Mouse (Mus musculus) olfactory bulb, adult 2 months (tissue): ENCODE measurements around the gene Emc10. TPM values are rescaled to one million over a fixed set of nuclear protein-coding genes. Genes with fewer than 3 reads are reported as not detected.

ENCODE experiments used
- H3K27ac ChIP-seq: fragments of 200-500 bp; 2 replicates; pipeline ENCODE4 v1.5.1; 2012; ENCODE audit warnings: low read depth, low read length; ENCODE audit not compliant: insufficient read depth
- H3K4me1 ChIP-seq: fragments of 200-500 bp; 2 replicates; pipeline ENCODE4 v1.6.1; 2012; ENCODE audit warnings: low read length; ENCODE audit not compliant: control insufficient read depth, insufficient read depth
- H3K4me3 ChIP-seq: fragments of 200-500 bp; 2 replicates; pipeline ENCODE4 v1.5.1; 2012; ENCODE audit warnings: mild to moderate bottlenecking, low read depth, low read length, moderate library complexity; ENCODE audit not compliant: insufficient read depth
- CTCF ChIP-seq: fragments of 200-500 bp; IDR thresholded peaks from 2 replicates; pipeline ENCODE4 v1.5.1; 2012; ENCODE audit warnings: low read depth, mild to moderate bottlenecking, low read length, moderate library complexity; ENCODE audit not compliant: insufficient read depth
- POLR2A ChIP-seq: fragments of 200-500 bp; IDR thresholded peaks from 2 replicates; pipeline ENCODE4 v1.6.1; 2012; ENCODE audit warnings: mild to moderate bottlenecking, low read depth, low read length, moderate library complexity; ENCODE audit not compliant: insufficient read depth
- WGBS: fragments of 180-500 bp; shearing (Covaris S2); methylation state at CpG from one replicate; pipeline ENCODE4 v1.1.7; 2018; 5-methylcytosine and 5-hydroxymethylcytosine counted together
- polyA plus RNA-seq: library from polyadenylated mRNA; stranded (reverse); fragments of >200 nt; gene quantifications from 2 replicates; pipeline ENCODE4 v1.2.4, GENCODE M21; 2012; ENCODE audit warnings: low replicate concordance; ENCODE audit not compliant: missing spikeins, insufficient read depth, insufficient read length

The Emc10 gene
- polyA plus RNA-seq, 1 experiment = not detected

GRCm38 (mm10) chr7:44507491-44507890, 11.2 kb upstream of the Emc10 start:
- no peak overlapping the region for H3K27ac ChIP-seq
- TF ChIP-seq POLR2A = no peak
- no peak for TF ChIP-seq CTCF
- no peak overlapping the region for H3K4me3 ChIP-seq
- H3K4me1 ChIP-seq = no peaks in the 10 kb centered on the region

GRCm38 (mm10) chr7:44501563-44502115, 5.3 kb upstream of the Emc10 start:
- Histone ChIP-seq H3K4me3 (no peak overlapping the region), H3K27ac (no peak overlapping the region), H3K4me1 (peaks cover 6% of the 10 kb centered on the region; the same call in 1 of the 2 replicates)
- no peak for TF ChIP-seq POLR2A
- TF ChIP-seq CTCF = peak; percentile 12; the same call in 1 of the 2 replicates
- WGBS = 33% methylated on average over 5 of the region's 5 CpGs

GRCm38 (mm10) chr7:44500046-44500445, 3.7 kb upstream of the Emc10 start:
- WGBS = 75% methylated on average over 20 of the region's 20 CpGs
- Histone ChIP-seq H3K4me1 (peaks cover 8% of the 10 kb centered on the region; the same call in 1 of the 2 replicates), H3K27ac (no peak overlapping the region), H3K4me3 (no peak overlapping the region)
- TF ChIP-seq CTCF = no peak
- TF ChIP-seq POLR2A = no peak

GRCm38 (mm10) chr7:44498922-44499321, 2.6 kb upstream of the Emc10 start:
- TF ChIP-seq CTCF (no peak), POLR2A (no peak)
- 72% methylated on average over 1 of the region's 1 CpGs for whole genome bisulfite sequencing
- Histone ChIP-seq H3K4me1 (peaks cover 14% of the 10 kb centered on the region), H3K27ac (no peak overlapping the region), H3K4me3 (no peak overlapping the region)

- peaks cover 19% of the 10 kb centered on the region for H3K4me1 ChIP-seq
- TF ChIP-seq POLR2A (no peak), CTCF (no peak)
- WGBS = 86% methylated on average over 10 of the region's 10 CpGs
- H3K4me3 ChIP-seq = no peak overlapping the region
- H3K27ac ChIP-seq = no peak overlapping the region
These were observed 1.2 kb upstream of the Emc10 start for GRCm38 (mm10) chr7:44497361-44498055.

- 1% methylated on average over 26 of the region's 26 CpGs for WGBS
- Histone ChIP-seq H3K4me1 (peaks cover 25% of the 10 kb centered on the region), H3K27ac (peak overlapping the region; percentile 84), H3K4me3 (peak overlapping the region; percentile 66)
- TF ChIP-seq CTCF = no peak
- 0 out of 2 replicates have a peak, but pooled peaks have one; percentile 1 for TF ChIP-seq POLR2A
These were observed 411 bp upstream of the Emc10 start for GRCm38 (mm10) chr7:44496771-44497109.

- H3K27ac ChIP-seq = no peak overlapping the region
- H3K4me1 ChIP-seq = peaks cover 40% of the 10 kb centered on the region
- no peak for TF ChIP-seq CTCF
- TF ChIP-seq POLR2A = no peak
- no peak overlapping the region; the same call in 1 of the 2 replicates for H3K4me3 ChIP-seq
- WGBS = 42% methylated on average over 7 of the region's 7 CpGs
These were observed 1.2 kb downstream of the Emc10 start for GRCm38 (mm10) chr7:44495086-44495485.

GRCm38 (mm10) chr7:44494681-44495080, 1.6 kb downstream of the Emc10 start:
- Histone ChIP-seq H3K4me1 (peaks cover 42% of the 10 kb centered on the region), H3K27ac (no peak overlapping the region), H3K4me3 (no peak overlapping the region)
- 81% methylated on average over 12 of the region's 12 CpGs for WGBS
- TF ChIP-seq CTCF (no peak), POLR2A (no peak)

- 93% methylated on average over 21 of the region's 21 CpGs for WGBS
- H3K4me3 ChIP-seq = no peak overlapping the region
- no peak for TF ChIP-seq CTCF
- no peak for TF ChIP-seq POLR2A
These were observed 4.0 kb downstream of the Emc10 start for GRCm38 (mm10) chr7:44492166-44492826.

More at GRCm38 (mm10) chr7:44492166-44492826, 4.0 kb downstream of the Emc10 start:
- peaks cover 38% of the 10 kb centered on the region for H3K4me1 ChIP-seq
- H3K27ac ChIP-seq = no peak overlapping the region
